Mouse (Mus musculus) small intestine, adult 2 months (tissue): ENCODE results near the gene Pld4.

ENCODE experiments used
- CTCF ChIP-seq: fragments of 200-500 bp; IDR thresholded peaks from 2 replicates; pipeline ENCODE4 v1.5.1; 2012; ENCODE audit warnings: low read depth, mild to moderate bottlenecking, control low read depth, inconsistent platforms, low read length, moderate library complexity, mixed read lengths; ENCODE audit not compliant: insufficient replicate concordance, insufficient read length; ENCODE audit errors: extremely low read depth
- POLR2A ChIP-seq: fragments of 200-500 bp; IDR thresholded peaks from 2 replicates; pipeline ENCODE4 v1.6.1; 2012; ENCODE audit warnings: low read depth, mild to moderate bottlenecking, control low read depth, inconsistent platforms, low read length, moderate library complexity

GRCm38 (mm10) chr12:112761411-112761810 lies 956 bp downstream of the Pld4 start:
- TF ChIP-seq CTCF = no peak
- no peak for TF ChIP-seq POLR2A
